Mouse (Mus musculus): ENCODE measurements around the gene Pcp4. TPM values are rescaled to one million over a fixed set of nuclear protein-coding genes. Genes with fewer than 3 reads are reported as not detected.
"Not testable (repeated sequence)": the region's sequence is repeated elsewhere in the genome, so short reads cannot be mapped to it uniquely, and the experiment has no call there.

Gene Pcp4
- polyA plus RNA-seq (2017; shearing (Covaris generic)) = under 1 TPM in 1 of 2 experiments, not detected in 1; 0.77 TPM

GRCm38 (mm10) chr16:96467445-96467844 is at the start of gene Pcp4:
Pcp4 (plus strand) TSS chr16:96467606.
- no peak for ATAC-seq

- ATAC-seq = no peak
Observed at GRCm38 (mm10) chr16:96425044-96425443, 42.4 kb upstream of the Pcp4 start.

GRCm38 (mm10) chr16:96426671-96427070 is 40.7 kb upstream of the Pcp4 start:
- ATAC-seq = no peak

GRCm38 (mm10) chr16:96429046-96429445 is 38.4 kb upstream of the Pcp4 start:
- ATAC-seq = no peak

- no peak for ATAC-seq
Observed at GRCm38 (mm10) chr16:96433266-96433665, 34.1 kb upstream of the Pcp4 start.

GRCm38 (mm10) chr16:96434024-96434785 is 33.2 kb upstream of the Pcp4 start:
- ATAC-seq = no peak

- no peak for ATAC-seq
Observed at GRCm38 (mm10) chr16:96438946-96439345, 28.5 kb upstream of the Pcp4 start.

- ATAC-seq = no peak
Observed at GRCm38 (mm10) chr16:96439682-96440081, 27.7 kb upstream of the Pcp4 start.

GRCm38 (mm10) chr16:96440871-96441270 is 26.5 kb upstream of the Pcp4 start:
- no peak for ATAC-seq

- no peak for ATAC-seq
Observed at GRCm38 (mm10) chr16:96441826-96442225, 25.6 kb upstream of the Pcp4 start.

GRCm38 (mm10) chr16:96443468-96443867 is 23.9 kb upstream of the Pcp4 start, which contains the start of gene Itgb2l:
Itgb2l (minus strand) TSS chr16:96443619.
- no peak for ATAC-seq

GRCm38 (mm10) chr16:96450871-96451270 is 16.5 kb upstream of the Pcp4 start:
- not testable (repeated sequence) for ATAC-seq

- ATAC-seq = no peak
Observed at GRCm38 (mm10) chr16:96454086-96454485, 13.3 kb upstream of the Pcp4 start.

- ATAC-seq = no peak
Observed at GRCm38 (mm10) chr16:96457612-96458011, 9.8 kb upstream of the Pcp4 start.

GRCm38 (mm10) chr16:96459356-96459755 is 8.1 kb upstream of the Pcp4 start:
- ATAC-seq = no peak

GRCm38 (mm10) chr16:96460788-96461187 is 6.6 kb upstream of the Pcp4 start:
- no peak for ATAC-seq

- ATAC-seq = no peak
Observed at GRCm38 (mm10) chr16:96468011-96468410, 605 bp downstream of the Pcp4 start.

GRCm38 (mm10) chr16:96468698-96469097 is 1.3 kb downstream of the Pcp4 start:
- no peak for ATAC-seq

- no peak for ATAC-seq
Observed at GRCm38 (mm10) chr16:96469640-96470039, 2.2 kb downstream of the Pcp4 start.

GRCm38 (mm10) chr16:96472361-96472760 is 5.0 kb downstream of the Pcp4 start:
- no peak for ATAC-seq

- ATAC-seq = no peak
Observed at GRCm38 (mm10) chr16:96472816-96473215, 5.4 kb downstream of the Pcp4 start.

GRCm38 (mm10) chr16:96474185-96474584 is 6.8 kb downstream of the Pcp4 start:
- no peak for ATAC-seq

GRCm38 (mm10) chr16:96481791-96482190 is 14.4 kb downstream of the Pcp4 start:
- ATAC-seq = no peak

- ATAC-seq = no peak
Observed at GRCm38 (mm10) chr16:96487007-96487684, 19.7 kb downstream of the Pcp4 start.

Data from activated CD4-positive, CD25-positive, alpha-beta regulatory T cell, adult 4 months (primary cell).